Mouse (Mus musculus): ENCODE results near the gene Cox15.

DNA sequence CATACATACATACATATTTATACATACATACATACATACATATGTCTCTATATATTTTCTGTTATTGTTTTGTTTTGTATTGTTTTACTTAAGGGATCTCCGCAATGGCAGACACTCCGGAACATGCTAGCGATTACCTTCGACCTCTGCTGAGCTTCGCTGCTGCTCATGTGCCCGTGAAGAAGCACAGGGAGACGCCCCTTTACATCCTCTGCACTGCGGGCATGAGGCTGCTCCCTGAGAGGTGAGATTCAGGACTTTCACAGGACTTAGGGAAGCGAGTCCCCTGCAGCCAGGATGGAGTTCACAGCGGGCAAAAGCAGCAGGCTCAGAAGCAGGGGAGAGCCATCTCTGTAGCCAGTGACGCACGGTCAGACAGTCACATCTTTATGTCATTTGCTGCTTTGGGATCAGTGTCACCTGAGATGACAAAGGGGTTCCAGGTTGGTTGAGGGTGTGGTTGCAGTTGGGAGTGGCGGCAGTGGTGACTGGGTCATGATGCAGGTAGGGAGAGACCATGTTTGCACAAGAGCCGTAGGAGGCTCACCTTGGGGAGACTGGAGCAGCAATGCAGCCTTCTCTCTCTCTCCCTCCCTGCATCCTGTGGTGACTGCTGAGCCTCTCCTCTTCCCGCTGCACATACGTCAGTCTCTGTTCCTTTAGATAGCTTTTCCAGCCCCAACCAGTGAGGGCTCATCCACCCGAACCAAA, 47.9 kb downstream of the Cox15 start:
- TF ChIP-seq CTCF (IDR thresholded peaks at IDR 0.05; ENCODE audit: low read depth, low read length) (no peak), POLR2A (IDR thresholded peaks at IDR 0.05; ENCODE audit: borderline replicate concordance, low read depth, low read length) (no peak)
